Mouse (Mus musculus): Measurements from ENCODE around the gene Cux1.

Gene Cux1

DNA sequence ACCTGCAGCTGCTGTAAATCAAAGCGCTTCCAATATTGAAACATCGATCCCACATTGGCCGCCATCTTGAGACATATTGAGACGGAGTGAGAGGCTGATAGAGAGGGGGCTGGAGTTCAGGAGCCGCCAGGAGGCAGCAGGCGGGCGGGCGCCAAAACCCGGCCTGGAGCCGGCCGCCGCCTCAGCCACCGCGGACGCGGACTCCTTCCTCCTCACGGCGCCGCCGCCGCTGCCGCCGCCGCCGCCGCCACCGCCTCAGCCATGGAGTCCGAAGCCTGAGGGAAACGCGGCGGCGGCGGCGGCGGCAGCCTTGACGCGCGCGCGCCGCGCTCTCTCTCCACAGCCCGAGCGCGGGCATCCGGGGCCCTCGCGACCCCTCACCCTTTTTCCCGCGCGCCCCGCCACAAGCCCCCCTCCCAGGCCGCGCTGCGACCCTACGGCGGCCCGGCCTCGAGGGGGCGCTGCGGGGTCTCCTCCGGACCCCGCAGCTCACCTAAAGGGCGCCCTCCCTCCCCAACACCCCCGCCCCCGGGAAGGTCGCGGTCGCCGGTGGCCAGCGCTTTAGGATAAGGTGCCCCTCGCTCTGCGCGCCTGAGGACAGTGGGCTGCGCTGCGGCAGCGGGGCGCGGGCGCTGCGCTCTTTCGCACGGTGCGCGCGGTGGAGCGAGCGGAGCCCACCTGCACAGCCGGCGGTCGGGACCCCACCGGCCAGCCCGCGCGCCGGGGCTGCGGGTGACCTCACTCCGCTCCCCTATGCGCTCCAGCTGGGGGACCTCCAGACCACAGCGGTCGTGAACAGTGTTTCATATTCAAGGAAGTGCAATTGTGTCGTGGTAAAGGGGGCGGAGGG lies at the start of gene Cux1:
Gene Cux1, minus strand, starts transcription at position 315 of the 850 bp plus-strand sequence.
- peak; percentile 86 for DNase-seq (ENCODE audit: low spot score)

GRCm38 (mm10) chr5:136612391-136612790 lies 45.1 kb upstream of the Cux1 start:
- DNase-seq (ENCODE audit: low spot score) = no peak

DNA sequence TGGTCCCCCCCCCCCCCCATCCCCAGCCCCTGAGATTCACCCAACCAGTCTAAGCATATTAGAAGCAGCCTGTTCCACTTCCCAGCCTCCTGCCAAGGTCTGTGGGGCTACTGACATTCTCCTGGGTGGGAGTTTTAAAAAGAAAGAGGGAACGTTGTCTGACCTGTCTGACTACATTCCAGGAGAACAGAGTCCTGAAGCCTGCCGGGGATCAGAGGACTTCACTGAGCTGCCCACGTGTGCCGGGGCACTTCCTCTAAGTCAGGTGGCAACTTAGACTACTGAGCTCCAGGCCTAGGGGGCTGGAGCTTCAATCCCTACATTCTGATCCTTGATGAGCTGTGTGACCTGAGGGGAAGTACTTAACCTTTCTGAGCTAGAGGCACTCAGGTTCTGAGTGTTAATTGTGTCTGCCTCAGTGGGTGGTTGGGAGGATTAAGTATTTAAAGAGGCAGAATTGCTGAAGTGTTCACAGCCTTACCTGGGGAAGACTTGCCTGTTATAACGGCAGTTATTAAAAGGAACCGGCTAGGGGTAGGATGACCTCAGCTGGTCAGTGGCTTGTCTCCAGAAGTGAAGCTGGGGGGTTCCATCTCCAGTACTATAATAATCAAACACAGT lies 41.6 kb upstream of the Cux1 start:
- DNase-seq (ENCODE audit: low spot score) = no peak

GRCm38 (mm10) chr5:136605144-136605543 lies 37.9 kb upstream of the Cux1 start:
- no peak for DNase-seq (ENCODE audit: low spot score)

DNA sequence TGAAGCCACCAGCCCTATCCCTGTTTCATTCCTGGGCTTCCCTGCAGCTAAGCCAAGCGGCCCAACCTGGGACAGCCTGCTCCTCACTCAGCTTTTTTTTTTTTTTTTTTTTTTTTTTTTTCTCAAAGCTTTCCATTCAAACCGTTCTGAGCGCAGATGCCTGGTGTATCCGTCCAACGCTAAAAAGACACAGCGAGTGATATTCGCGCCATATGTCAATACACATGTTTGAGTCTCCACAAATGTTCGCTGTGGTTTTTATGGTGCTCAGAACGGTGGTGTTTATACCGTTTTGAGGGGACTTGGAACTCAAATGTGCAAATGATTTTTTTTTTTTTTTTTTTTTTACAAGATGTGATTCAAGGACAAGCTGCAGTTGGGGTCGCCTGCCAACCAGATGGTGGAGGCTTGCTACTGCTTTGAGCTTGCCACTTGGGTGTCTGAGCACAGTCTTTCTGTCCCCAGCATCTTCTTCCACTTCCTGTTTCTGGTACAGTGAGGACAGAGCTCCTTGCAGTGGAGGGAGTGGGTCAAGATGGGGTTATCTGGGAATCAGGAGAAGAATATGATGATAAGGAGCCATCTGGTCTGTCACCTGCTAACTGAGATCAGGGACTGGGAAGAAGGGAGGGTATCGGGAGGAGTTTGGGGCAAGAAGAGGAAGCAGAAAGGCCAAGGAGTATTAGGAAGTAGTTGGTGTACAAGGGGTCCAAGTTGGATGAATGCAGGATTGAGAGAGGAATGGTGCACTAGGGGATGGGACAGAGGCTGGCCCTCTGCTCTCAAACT lies 36.1 kb upstream of the Cux1 start:
- DNase-seq (ENCODE audit: low spot score) = no peak

DNA sequence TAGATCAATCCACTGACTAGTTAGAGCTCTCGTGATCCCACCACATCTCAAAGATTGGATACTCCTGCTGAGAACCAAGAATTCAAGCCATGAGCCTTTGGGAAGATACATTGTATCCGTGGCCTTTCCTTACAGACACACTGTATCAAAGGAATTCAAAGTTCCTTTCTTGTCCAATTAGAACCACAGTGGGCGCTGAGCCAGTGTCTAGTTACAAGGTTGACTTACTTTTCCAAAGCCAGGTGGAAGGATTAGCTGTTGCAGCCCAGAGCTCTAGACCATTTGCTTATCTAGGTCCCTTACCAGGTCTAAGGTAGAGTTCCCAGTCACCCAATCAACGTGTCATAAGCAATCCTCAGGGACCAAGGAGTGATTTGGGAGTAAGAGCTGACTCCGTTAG lies 33.2 kb upstream of the Cux1 start:
- DNase-seq (ENCODE audit: low spot score) = no peak

GRCm38 (mm10) chr5:136594896-136595540 lies 27.7 kb upstream of the Cux1 start:
- no peak for DNase-seq (ENCODE audit: low spot score)

DNA sequence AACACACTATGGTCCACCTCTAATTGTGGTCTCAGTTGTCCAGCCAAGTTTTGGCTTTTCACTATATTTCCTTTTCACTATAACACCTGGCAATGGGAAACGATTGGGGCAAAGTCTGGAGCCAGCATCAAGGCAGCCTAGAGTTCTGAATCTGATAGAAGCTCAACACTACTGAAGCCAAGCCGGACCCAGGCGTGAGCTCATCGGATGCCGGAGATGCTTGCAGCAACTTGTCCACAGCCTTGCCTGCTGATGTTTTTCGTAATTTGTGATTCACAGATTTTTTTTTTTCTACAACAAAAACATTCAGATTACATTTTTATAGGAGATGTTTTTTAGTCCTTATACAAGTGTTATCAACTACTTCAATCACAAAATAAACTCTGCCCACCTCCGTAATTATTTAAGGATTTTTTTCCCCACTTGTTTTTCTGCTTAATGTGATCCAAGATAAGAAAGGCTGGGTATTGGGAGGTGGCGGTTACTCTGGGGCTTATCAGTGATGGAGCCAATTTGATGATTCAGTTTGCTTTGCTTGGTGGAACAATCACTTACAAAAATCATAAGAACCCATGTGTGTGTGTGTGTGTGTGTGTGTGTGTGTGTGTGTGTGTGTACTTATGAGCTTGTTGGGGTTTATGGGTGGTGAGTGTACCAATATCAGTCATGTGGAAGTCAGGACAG lies 24.7 kb upstream of the Cux1 start:
- no peak for DNase-seq (ENCODE audit: low spot score)

- DNase-seq (ENCODE audit: low spot score) = no peak
Observed at GRCm38 (mm10) chr5:136589002-136589401, 21.7 kb upstream of the Cux1 start.

GRCm38 (mm10) chr5:136588471-136588870 lies 21.2 kb upstream of the Cux1 start:
- DNase-seq (ENCODE audit: low spot score) = no peak

DNA sequence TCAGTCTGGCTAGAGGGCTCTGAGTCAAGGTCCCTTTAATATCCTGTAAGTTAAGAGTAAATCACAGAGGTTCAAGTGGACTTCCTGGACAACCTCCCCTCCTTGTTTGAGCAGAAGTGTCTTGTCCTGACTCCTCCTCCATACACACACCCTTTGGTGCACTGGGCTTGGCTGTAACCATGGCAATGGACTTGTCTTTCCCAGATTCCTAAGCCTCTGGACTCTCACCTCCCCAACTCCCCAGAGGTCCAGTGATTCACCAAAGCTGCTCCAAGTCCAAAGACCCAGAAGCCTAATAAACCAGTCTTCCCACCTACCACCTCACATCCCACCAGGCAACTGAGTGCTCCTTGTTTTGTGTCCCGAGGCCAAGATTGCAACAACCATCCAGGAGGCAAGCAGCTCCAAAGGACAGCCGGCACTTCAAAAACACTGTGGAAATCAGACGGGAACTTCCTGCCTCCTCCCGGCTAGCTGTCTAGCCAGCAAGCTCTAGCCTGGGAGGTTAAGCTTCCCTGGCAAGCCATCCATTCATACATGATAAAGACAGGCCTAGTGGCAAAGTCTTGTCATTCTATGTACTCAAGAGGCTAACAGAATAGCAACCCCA lies 17.5 kb upstream of the Cux1 start:
- no peak for DNase-seq (ENCODE audit: low spot score)

DNA sequence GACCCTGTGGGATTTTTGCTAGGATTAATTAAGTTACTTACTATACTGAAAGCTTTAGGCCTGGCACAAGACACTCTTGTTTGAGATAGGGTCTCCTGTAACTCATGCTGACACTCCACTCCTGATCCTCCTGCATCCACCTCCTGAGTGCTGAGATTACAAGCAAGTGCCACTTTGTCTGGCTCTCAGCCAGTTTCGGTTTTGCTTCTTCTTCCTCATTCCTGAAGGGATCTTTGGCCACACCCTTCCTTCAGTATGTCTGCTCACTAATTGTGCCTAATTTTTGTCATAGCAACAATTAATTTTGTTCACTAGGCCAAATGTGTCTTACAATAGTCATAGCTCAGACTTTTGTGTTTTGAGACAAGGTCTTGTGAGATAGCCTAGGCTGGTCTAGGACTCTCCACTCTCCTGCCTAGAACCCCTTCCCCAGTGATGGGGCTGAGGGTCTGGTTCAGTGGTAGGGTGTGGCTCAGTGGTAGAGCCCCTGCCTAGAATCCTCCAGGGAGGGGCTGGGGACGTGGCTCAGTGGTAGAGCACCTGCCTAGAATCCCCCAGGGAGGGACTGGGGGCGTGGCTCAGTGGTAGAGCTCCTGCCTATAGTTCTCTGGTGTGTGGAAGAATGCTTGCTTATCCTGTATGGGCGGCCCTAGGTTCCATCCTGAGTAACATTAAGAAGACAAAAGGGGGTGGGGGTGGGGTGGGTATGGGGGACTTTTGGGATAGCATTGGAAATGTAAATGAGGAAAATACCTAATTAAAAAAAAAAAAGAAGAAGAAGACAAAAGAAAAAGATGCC lies 16.6 kb upstream of the Cux1 start:
- DNase-seq (ENCODE audit: low spot score) = no peak

- DNase-seq (ENCODE audit: low spot score) = no peak
Observed at GRCm38 (mm10) chr5:136583256-136583655, 16.0 kb upstream of the Cux1 start.

GRCm38 (mm10) chr5:136582201-136582600 lies 14.9 kb upstream of the Cux1 start:
- no peak for DNase-seq (ENCODE audit: low spot score)

DNA sequence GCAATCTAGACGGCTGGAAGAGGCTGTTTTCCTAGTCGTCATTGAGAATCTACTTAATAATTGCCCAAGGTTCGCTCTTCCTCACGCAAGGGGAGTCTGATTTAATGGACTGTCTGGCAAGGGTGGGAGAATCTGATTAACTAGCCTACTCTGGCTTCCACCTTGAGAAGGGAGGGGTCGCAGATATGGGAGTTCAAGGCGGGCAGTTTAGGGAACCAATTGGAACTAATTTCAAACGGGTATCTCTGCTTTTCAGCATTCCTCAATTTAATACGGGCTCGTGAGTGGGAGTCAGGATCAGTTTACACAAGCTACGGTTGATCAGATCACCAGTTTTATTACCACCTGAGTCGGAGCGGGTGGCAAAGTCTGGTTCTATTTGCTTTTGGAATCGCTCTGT lies 14.3 kb upstream of the Cux1 start:
- no peak for DNase-seq (ENCODE audit: low spot score)

- no peak for DNase-seq (ENCODE audit: low spot score)
Observed at GRCm38 (mm10) chr5:136581166-136581565, 13.9 kb upstream of the Cux1 start.

DNA sequence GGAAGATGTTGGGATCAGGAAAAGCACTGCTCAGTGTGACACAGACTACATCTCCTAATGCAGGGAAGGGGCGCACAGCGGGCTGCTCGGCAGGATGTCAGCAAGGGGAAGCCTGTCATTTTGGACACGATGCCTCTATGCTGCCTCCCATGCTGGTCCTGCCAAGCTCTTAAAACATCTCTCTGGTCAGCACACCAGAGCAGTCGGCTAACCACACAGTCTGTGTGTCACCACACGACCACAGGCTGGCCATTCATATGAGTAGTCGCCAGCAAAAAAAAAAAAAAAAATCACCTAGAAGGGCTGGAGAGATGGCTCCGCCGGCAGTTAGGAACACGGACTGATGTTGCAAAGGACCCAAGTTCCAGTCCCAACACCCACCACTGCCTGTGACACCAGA lies 10.9 kb upstream of the Cux1 start:
- no peak for DNase-seq (ENCODE audit: low spot score)

- no peak for DNase-seq (ENCODE audit: low spot score)
Observed at GRCm38 (mm10) chr5:136570171-136570570, 2.9 kb upstream of the Cux1 start.

- DNase-seq (ENCODE audit: low spot score) = peak; percentile 67
Observed at GRCm38 (mm10) chr5:136568776-136569175, 1.5 kb upstream of the Cux1 start.

DNA sequence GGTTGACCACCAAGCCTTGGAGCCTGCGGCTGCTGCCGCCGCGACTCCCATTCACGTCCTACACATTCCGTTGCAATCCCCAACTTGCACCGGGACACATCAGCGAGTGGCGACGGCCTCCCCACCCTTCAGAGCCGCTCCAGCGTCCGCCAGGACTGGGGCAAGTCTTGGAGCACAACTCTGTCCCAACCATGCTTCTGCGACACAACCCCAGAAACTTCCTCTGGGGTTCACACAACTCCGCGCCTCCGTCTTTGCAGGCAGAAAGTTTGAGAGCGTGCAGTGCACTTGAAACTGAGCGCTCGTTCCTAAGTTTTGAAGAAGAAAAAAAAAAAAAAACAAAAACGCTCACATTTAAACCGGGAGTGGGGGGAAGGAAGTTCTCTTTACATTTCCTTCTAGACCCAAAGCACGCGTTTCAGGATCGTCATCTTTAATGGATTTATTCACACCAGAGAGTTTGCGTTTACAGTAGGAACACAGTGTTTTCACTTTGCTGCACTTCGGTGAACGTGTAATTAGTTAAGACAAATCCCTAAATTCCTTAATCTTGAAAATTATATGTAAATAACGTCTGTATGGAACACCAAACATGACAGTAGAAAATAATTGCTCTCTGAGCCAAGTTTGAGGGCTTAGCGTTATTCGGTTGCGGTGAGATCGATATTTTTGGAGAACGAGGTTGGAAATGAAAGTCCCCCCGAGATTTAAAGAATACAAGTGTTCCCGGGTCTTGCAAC lies 906 bp upstream of the Cux1 start:
- peak; percentile 43 for DNase-seq (ENCODE audit: low spot score)
